In the genomic region with DNA sequence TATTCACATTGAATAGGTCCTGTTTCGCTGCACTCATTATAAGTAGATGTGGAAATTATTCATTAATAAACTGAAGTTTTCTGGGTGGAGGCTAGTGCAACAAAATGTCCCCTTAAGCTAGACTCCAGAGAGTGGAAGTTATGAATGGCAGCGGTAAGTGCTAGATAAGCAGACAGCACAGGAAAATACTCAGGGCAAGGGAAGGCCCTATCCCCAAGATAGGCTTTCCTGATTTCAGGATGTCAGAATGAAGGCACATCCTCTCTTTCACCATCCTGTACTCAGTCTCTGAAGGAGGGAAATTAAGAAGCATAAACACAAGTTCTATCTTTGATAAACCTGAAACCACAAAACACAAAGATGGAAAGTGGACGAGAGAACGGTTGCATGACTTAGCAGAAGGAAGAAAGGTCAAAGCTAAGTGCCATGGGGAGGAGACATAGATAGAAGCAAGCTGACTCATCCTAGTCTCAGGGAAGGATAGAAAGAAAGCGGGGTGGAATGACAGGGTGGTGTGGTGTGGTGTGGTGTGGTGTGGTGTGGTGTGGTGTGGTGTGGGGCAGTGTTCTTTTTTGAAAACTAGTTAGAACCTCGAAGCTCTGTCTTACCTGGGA, we compare ENCODE assay signal across 15 mouse cellular contexts. TPM values are rescaled to one million over a fixed set of nuclear protein-coding genes. Genes with fewer than 3 reads are reported as not detected.
A peak's percentile ranks its signal among the peaks of the same experiment; 100 is the strongest.
DNase-seq lines count a peak whose midpoint lies in the region; ATAC-seq lines count a peak whose summit lies in the region.
"Had no signal": no experiment of that assay in that cellular context is flagged by ENCODE, and none has a peak within 500 bp of the region (broad histone marks: within the 10 kb centered on the region; RNA-seq: fewer than 3 reads in every experiment).

No protein-coding gene starts in this region.

- H3K27ac ChIP-seq in midbrain, embryonic 11.5 days (ENCODE audit: low read depth, low read length), result no peak overlapping the region
- no peak overlapping the region; the same call in 1 of the 2 replicates for H3K27ac ChIP-seq in midbrain, embryonic 10.5 days (replicated peaks)
- H3K27ac ChIP-seq in liver, embryonic 11.5 days (ENCODE audit: low read depth, low read length), result peak overlapping the region; percentile 76
- H3K27ac ChIP-seq: embryonic facial prominence, embryonic 12.5 days; forebrain, embryonic 15.5 days; midbrain, embryonic 15.5 days had no signal

- H3K4me1 ChIP-seq in midbrain, embryonic 11.5 days (ENCODE audit: control insufficient read depth, insufficient read depth, low read length), result no peaks in the 10 kb centered on the region
- H3K4me1 ChIP-seq in midbrain, embryonic 10.5 days, result 0 out of 2 replicates have a peak, but pooled peaks cover 5% of the 10 kb centered on the region
- H3K4me1 ChIP-seq in liver, embryonic 11.5 days (replicated peaks; ENCODE audit: control insufficient read depth, insufficient read depth, low read length), result peaks cover 13% of the 10 kb centered on the region
- H3K4me1 ChIP-seq: embryonic facial prominence, embryonic 12.5 days; forebrain, embryonic 15.5 days; midbrain, embryonic 15.5 days had no signal

- ATAC-seq in midbrain, embryonic 11.5 days (ENCODE audit: low FRiP score), result no peak
- ATAC-seq in liver, embryonic 11.5 days (replicated peaks; ENCODE audit: low FRiP score), result peak; percentile 95
- ATAC-seq: forebrain, embryonic 15.5 days; lung, postnatal 0 days; midbrain, embryonic 15.5 days had no signal

- H3K9ac ChIP-seq in midbrain, embryonic 11.5 days (ENCODE audit: low read length), result no peak overlapping the region
- H3K9ac ChIP-seq in liver, embryonic 11.5 days (ENCODE audit: low read depth, low read length), result no peak overlapping the region
- H3K9ac ChIP-seq: embryonic facial prominence, embryonic 12.5 days; forebrain, embryonic 15.5 days; midbrain, embryonic 15.5 days had no signal

- peak; percentile 57 for DNase-seq in midbrain, embryonic 11.5 days (ENCODE audit: low spot score, missing footprints)
- no peak for DNase-seq in midbrain, embryonic 10.5 days (ENCODE audit: low spot score)
- peak; percentile 74 for DNase-seq in c-Kit-negative CD71-positive TER-119-positive erythroid progenitor cells, embryonic 14.5 days (ENCODE audit: low read depth, low spot score)
- DNase-seq in liver, embryonic 11.5 days (ENCODE audit: low spot score), result no peak
- no peak for DNase-seq in thymus, postnatal 36 days
- no peak for DNase-seq in spleen, adult 12 weeks (ENCODE audit: low spot score)
- DNase-seq in layer of hippocampus, postnatal 14 days (ENCODE audit: low spot score in 2 of 2), result no peak
- DNase-seq: cerebellum, adult 9-10 months; gastrocnemius, postnatal 36 days; kidney, adult 9 months; right cerebral cortex, adult 18-20 months had no signal

- 89% methylated on average over 6 of the region's 6 CpGs for WGBS in midbrain, embryonic 11.5 days
- 92% methylated on average over 6 of the region's 6 CpGs for whole genome bisulfite sequencing in midbrain, embryonic 10.5 days
- WGBS in liver, embryonic 11.5 days, result 49% methylated on average over 6 of the region's 6 CpGs

- H3K27me3 ChIP-seq in midbrain, embryonic 11.5 days (ENCODE audit: control insufficient read depth, insufficient read depth, low read length), result no peaks in the 10 kb centered on the region
- H3K27me3 ChIP-seq in midbrain, embryonic 10.5 days (ENCODE audit: low read depth, poor library complexity, severe bottlenecking), result no peaks in the 10 kb centered on the region
- H3K27me3 ChIP-seq in liver, embryonic 11.5 days (replicated peaks; ENCODE audit: control insufficient read depth, insufficient read depth, low read length), result no peaks in the 10 kb centered on the region
- H3K27me3 ChIP-seq: embryonic facial prominence, embryonic 12.5 days; forebrain, embryonic 15.5 days; midbrain, embryonic 15.5 days had no signal

- H3K4me2 ChIP-seq in midbrain, embryonic 11.5 days, result no peak overlapping the region
- peak overlapping the region; percentile 26; the same call in 1 of the 2 replicates for H3K4me2 ChIP-seq in liver, embryonic 11.5 days
- H3K4me2 ChIP-seq: embryonic facial prominence, embryonic 12.5 days; forebrain, embryonic 15.5 days; midbrain, embryonic 15.5 days had no signal

- no peaks in the 10 kb centered on the region for H3K36me3 ChIP-seq in midbrain, embryonic 11.5 days (ENCODE audit: control insufficient read depth, insufficient read depth, low read length)
- no peaks in the 10 kb centered on the region for H3K36me3 ChIP-seq in midbrain, embryonic 10.5 days
- no peaks in the 10 kb centered on the region for H3K36me3 ChIP-seq in liver, embryonic 11.5 days (ENCODE audit: control insufficient read depth, insufficient read depth, low read length)
- H3K36me3 ChIP-seq: forebrain, embryonic 15.5 days; midbrain, embryonic 15.5 days had no signal

- no peak overlapping the region for H3K4me3 ChIP-seq in midbrain, embryonic 11.5 days (ENCODE audit: low read depth, low read length)
- no peak overlapping the region for H3K4me3 ChIP-seq in midbrain, embryonic 10.5 days
- no peak overlapping the region for H3K4me3 ChIP-seq in liver, embryonic 11.5 days (ENCODE audit: low read depth, low read length)
- H3K4me3 ChIP-seq: embryonic facial prominence, embryonic 12.5 days; forebrain, embryonic 15.5 days; midbrain, embryonic 15.5 days had no signal

- no peaks in the 10 kb centered on the region for H3K9me3 ChIP-seq in midbrain, embryonic 11.5 days (ENCODE audit: control insufficient read depth, low read length)
- no peaks in the 10 kb centered on the region for H3K9me3 ChIP-seq in midbrain, embryonic 10.5 days (replicated peaks)
- no peaks in the 10 kb centered on the region for H3K9me3 ChIP-seq in liver, embryonic 11.5 days (ENCODE audit: control insufficient read depth, low read length)
- H3K9me3 ChIP-seq: embryonic facial prominence, embryonic 12.5 days; forebrain, embryonic 15.5 days; midbrain, embryonic 15.5 days had no signal

RNA-seq across cellular contexts. Expression of a gene that starts 42.0 kb away (rescaled TPM):
- polyA plus RNA-seq in midbrain, embryonic 11.5 days (2014; fragmentation: Nextera tagmentation; extraction: Ambion mirVana), result 120 and 124 TPM in 2 replicates
- polyA plus RNA-seq in midbrain, embryonic 10.5 days (2016; fragmentation: Nextera tagmentation; extraction: Ambion mirVana), result 89.5 and 102 TPM in 2 replicates
- polyA plus RNA-seq in liver, embryonic 11.5 days (2014; fragmentation: Nextera tagmentation; extraction: Ambion mirVana), result 83.3 and 93.9 TPM in 2 replicates
- total RNA-seq in layer of hippocampus, postnatal 14 days (2021), result 100 to 1,000 TPM; 110 to 116 TPM

RNA-seq across cellular contexts. Expression of a gene that starts 42.0 kb away (rescaled TPM):
- 26.9 and 33.9 TPM in 2 replicates for polyA plus RNA-seq in midbrain, embryonic 11.5 days (2014; fragmentation: Nextera tagmentation; extraction: Ambion mirVana)
- polyA plus RNA-seq in midbrain, embryonic 10.5 days (2016; fragmentation: Nextera tagmentation; extraction: Ambion mirVana), result 30.0 and 30.3 TPM in 2 replicates
- polyA plus RNA-seq in liver, embryonic 11.5 days (2014; fragmentation: Nextera tagmentation; extraction: Ambion mirVana), result 23.6 and 24.0 TPM in 2 replicates
- total RNA-seq in layer of hippocampus, postnatal 14 days (2021), result 10 to 100 TPM; 26.4 to 27.1 TPM

Comparison
In these comparisons a context has a peak if more than half of its experiments do, and no peak if none do; other contexts are left out.
1. DNase-seq: peak in midbrain, embryonic 11.5 days (single experiment) and c-Kit-negative CD71-positive TER-119-positive erythroid progenitor cells, embryonic 14.5 days (single experiment); none in midbrain, embryonic 10.5 days (single experiment), liver, embryonic 11.5 days (single experiment), thymus, postnatal 36 days (0 of 2), spleen, adult 12 weeks (single experiment) and layer of hippocampus, postnatal 14 days (0 of 2).